Mouse (Mus musculus): ENCODE measurements around the gene Aprt. TPM values are rescaled to one million over a fixed set of nuclear protein-coding genes. Genes with fewer than 3 reads are reported as not detected.
"Not testable (repeated sequence)": the region's sequence is repeated elsewhere in the genome, so short reads cannot be mapped to it uniquely, and the experiment has no call there.

Gene Aprt
- polyA plus RNA-seq, 1 experiment: 108 TPM

- Histone ChIP-seq H3K4me3 (replicated peaks; ENCODE audit: extremely low read depth, low read depth, low read length) (peak overlapping the region; percentile 77), H3K4me1 (ENCODE audit: control insufficient read depth, insufficient read depth, low read length) (peaks cover 8% of the 10 kb centered on the region)
- 17% methylated on average over 21 of the region's 21 CpGs for WGBS
- TF ChIP-seq CTCF (IDR thresholded peaks at IDR 0.05; ENCODE audit: insufficient read depth, low read length): no peak
- no peak for TF ChIP-seq POLR2A (IDR thresholded peaks at IDR 0.05; ENCODE audit: borderline replicate concordance, extremely low read depth, low read depth, low read length)
- DNase-seq: no peak
These were observed 718 bp downstream of the Aprt start for GRCm38 (mm10) chr8:122575735-122576647.

GRCm38 (mm10) chr8:122575286-122575685 is 1.4 kb downstream of the Aprt start:
- TF ChIP-seq POLR2A (IDR thresholded peaks at IDR 0.05; ENCODE audit: borderline replicate concordance, extremely low read depth, low read depth, low read length) (no peak), CTCF (IDR thresholded peaks at IDR 0.05; ENCODE audit: insufficient read depth, low read length) (no peak)
- WGBS: 45% methylated on average over 8 of the region's 8 CpGs
- DNase-seq: no peak
- Histone ChIP-seq H3K4me3 (replicated peaks; ENCODE audit: extremely low read depth, low read depth, low read length) (no peak overlapping the region), H3K4me1 (ENCODE audit: control insufficient read depth, insufficient read depth, low read length) (peaks cover 8% of the 10 kb centered on the region)

GRCm38 (mm10) chr8:122574667-122575251 is 1.9 kb downstream of the Aprt start:
- DNase-seq: no peak
- Histone ChIP-seq H3K4me3 (replicated peaks; ENCODE audit: extremely low read depth, low read depth, low read length) (no peak overlapping the region), H3K4me1 (ENCODE audit: control insufficient read depth, insufficient read depth, low read length) (peaks cover 8% of the 10 kb centered on the region)
- WGBS: 55% methylated on average over 10 of the region's 10 CpGs
- TF ChIP-seq POLR2A (IDR thresholded peaks at IDR 0.05; ENCODE audit: borderline replicate concordance, extremely low read depth, low read depth, low read length) (no peak), CTCF (IDR thresholded peaks at IDR 0.05; ENCODE audit: insufficient read depth, low read length) (no peak)

- Histone ChIP-seq H3K4me1 (ENCODE audit: control insufficient read depth, insufficient read depth, low read length) (peaks cover 8% of the 10 kb centered on the region), H3K4me3 (replicated peaks; ENCODE audit: extremely low read depth, low read depth, low read length) (no peak overlapping the region)
- no peak for TF ChIP-seq POLR2A (IDR thresholded peaks at IDR 0.05; ENCODE audit: borderline replicate concordance, extremely low read depth, low read depth, low read length)
- no peak for TF ChIP-seq CTCF (IDR thresholded peaks at IDR 0.05; ENCODE audit: insufficient read depth, low read length)
- DNase-seq: no peak
- WGBS: 54% methylated on average over 3 of the region's 3 CpGs
These were observed 2.4 kb downstream of the Aprt start for GRCm38 (mm10) chr8:122574264-122574663.

GRCm38 (mm10) chr8:122573577-122573976 is 3.1 kb downstream of the Aprt start:
- peaks cover 12% of the 10 kb centered on the region for H3K4me1 ChIP-seq (ENCODE audit: control insufficient read depth, insufficient read depth, low read length)
- no peak for TF ChIP-seq CTCF (IDR thresholded peaks at IDR 0.05; ENCODE audit: insufficient read depth, low read length)
- TF ChIP-seq POLR2A (IDR thresholded peaks at IDR 0.05; ENCODE audit: borderline replicate concordance, extremely low read depth, low read depth, low read length): no peak
- no peak for DNase-seq
- 69% methylated on average over 9 of the region's 9 CpGs for WGBS
- no peak overlapping the region for H3K4me3 ChIP-seq (replicated peaks; ENCODE audit: extremely low read depth, low read depth, low read length)

GRCm38 (mm10) chr8:122573176-122573575 is 3.5 kb downstream of the Aprt start:
- H3K4me3 ChIP-seq (replicated peaks; ENCODE audit: extremely low read depth, low read depth, low read length); DNase-seq: not testable (repeated sequence)
- 58% methylated on average over 4 of the region's 4 CpGs for WGBS
- peaks cover 12% of the 10 kb centered on the region for H3K4me1 ChIP-seq (ENCODE audit: control insufficient read depth, insufficient read depth, low read length)

- H3K4me1 ChIP-seq (ENCODE audit: control insufficient read depth, insufficient read depth, low read length): peaks cover 12% of the 10 kb centered on the region
- WGBS: 87% methylated on average over 3 of the region's 3 CpGs
- TF ChIP-seq CTCF (IDR thresholded peaks at IDR 0.05; ENCODE audit: insufficient read depth, low read length) (no peak), POLR2A (IDR thresholded peaks at IDR 0.05; ENCODE audit: borderline replicate concordance, extremely low read depth, low read depth, low read length) (no peak)
- DNase-seq: no peak
- H3K4me3 ChIP-seq (replicated peaks; ENCODE audit: extremely low read depth, low read depth, low read length): no peak overlapping the region
These were observed 4.0 kb downstream of the Aprt start for GRCm38 (mm10) chr8:122572751-122573150.

- no peak for DNase-seq
- WGBS: 89% methylated on average over 17 of the region's 17 CpGs
These were observed 4.9 kb downstream of the Aprt start for GRCm38 (mm10) chr8:122571750-122572267.

GRCm38 (mm10) chr8:122571153-122571552 is 5.6 kb downstream of the Aprt start:
- DNase-seq: no peak
- no peak overlapping the region for H3K4me3 ChIP-seq (replicated peaks; ENCODE audit: extremely low read depth, low read depth, low read length)
- no peak for TF ChIP-seq POLR2A (IDR thresholded peaks at IDR 0.05; ENCODE audit: borderline replicate concordance, extremely low read depth, low read depth, low read length)
- no peak for TF ChIP-seq CTCF (IDR thresholded peaks at IDR 0.05; ENCODE audit: insufficient read depth, low read length)
- 89% methylated on average over 11 of the region's 11 CpGs for WGBS
- peaks cover 19% of the 10 kb centered on the region for H3K4me1 ChIP-seq (ENCODE audit: control insufficient read depth, insufficient read depth, low read length)

More at GRCm38 (mm10) chr8:122571750-122572267, 4.9 kb downstream of the Aprt start:
- peaks cover 16% of the 10 kb centered on the region for H3K4me1 ChIP-seq (ENCODE audit: control insufficient read depth, insufficient read depth, low read length)
- no peak overlapping the region for H3K4me3 ChIP-seq (replicated peaks; ENCODE audit: extremely low read depth, low read depth, low read length)
- no peak for TF ChIP-seq POLR2A (IDR thresholded peaks at IDR 0.05; ENCODE audit: borderline replicate concordance, extremely low read depth, low read depth, low read length)
- TF ChIP-seq CTCF (IDR thresholded peaks at IDR 0.05; ENCODE audit: insufficient read depth, low read length): no peak
